Mouse (Mus musculus): Measurements from ENCODE around the gene Dcun1d4. TPM values are rescaled to one million over a fixed set of nuclear protein-coding genes. Genes with fewer than 3 reads are reported as not detected.

Gene Dcun1d4
- total and polyA plus RNA-seq, 2 experiments from 2014 or later: 25.1 to 40.8 TPM

DNA sequence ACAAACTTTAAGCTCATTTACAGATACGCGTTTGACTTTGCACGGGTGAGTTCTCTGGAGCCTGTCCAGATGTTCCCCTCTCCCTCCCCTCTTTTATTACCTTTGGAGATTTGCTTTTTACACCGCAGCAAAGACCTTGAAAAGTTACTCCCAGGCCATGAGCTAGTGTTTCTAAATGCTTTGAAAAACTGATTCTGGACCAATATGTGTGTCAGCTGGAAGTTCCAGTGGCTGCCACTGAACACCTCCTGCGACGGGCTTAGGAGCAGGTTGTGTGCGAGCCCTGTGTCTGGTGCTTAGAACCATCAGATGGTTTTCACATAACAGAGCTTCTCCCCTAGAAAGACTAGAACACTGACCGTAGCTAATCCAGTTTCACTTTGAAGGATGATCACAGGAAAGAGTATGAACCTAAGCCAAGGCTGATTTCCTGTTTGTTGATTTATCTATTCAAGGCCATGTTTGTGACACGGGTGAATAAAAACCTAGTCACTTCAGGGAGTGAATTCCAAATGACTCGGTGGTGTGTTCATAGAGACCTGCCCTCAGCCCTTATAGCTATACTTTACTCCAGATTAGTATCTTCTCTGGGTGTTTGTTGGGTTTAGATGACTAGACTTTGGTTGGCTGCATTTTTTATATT, 63.4 kb downstream of the Dcun1d4 start:
- WGBS: 65% methylated on average over 10 of the region's 10 CpGs
- peaks cover 11% of the 10 kb centered on the region; the same call in 1 of the 2 replicates for H3K36me3 ChIP-seq (ENCODE audit: insufficient read depth, low read length)
- ATAC-seq: no peak
- no peak overlapping the region for H3K9ac ChIP-seq (replicated peaks; ENCODE audit: low read length)
- no peak for TF ChIP-seq CTCF (IDR thresholded peaks at IDR 0.05; ENCODE audit: low read depth)
- no peaks in the 10 kb centered on the region for H3K4me1 ChIP-seq (ENCODE audit: insufficient read depth, low read length)
- no peaks in the 10 kb centered on the region for H3K27me3 ChIP-seq (ENCODE audit: insufficient read depth, low read length)
- H3K27ac ChIP-seq: no peak overlapping the region
- no peak overlapping the region for H3K4me2 ChIP-seq (ENCODE audit: low read depth, low read length)
- no peak for DNase-seq (ENCODE audit: low spot score)
- no peaks in the 10 kb centered on the region for H3K9me3 ChIP-seq (ENCODE audit: low read length)
- no peak overlapping the region for H3K4me3 ChIP-seq (ENCODE audit: low read length)

DNA sequence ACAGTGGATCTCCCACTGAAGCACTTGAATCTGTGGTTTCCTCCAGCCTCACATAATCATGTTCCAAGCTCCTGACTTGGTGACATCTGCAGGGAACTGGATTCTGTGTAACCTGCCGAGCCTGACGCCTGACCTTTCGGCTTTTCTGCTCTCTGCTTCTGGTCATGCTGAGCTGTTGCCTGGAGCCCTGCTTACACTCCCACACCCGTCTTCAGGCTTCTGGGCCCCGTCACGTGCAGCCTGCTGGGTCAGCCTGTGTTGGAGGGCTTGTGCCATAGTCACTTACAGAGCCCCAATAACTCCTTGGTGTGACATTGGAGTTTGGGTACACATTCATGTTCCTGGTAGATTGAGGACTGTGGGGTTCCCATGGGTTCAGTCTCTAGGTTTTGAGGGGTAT, 64.8 kb downstream of the Dcun1d4 start:
- Histone ChIP-seq H3K27ac (no peak overlapping the region), H3K36me3 (ENCODE audit: insufficient read depth, low read length) (peaks cover 11% of the 10 kb centered on the region; the same call in 1 of the 2 replicates), H3K9ac (replicated peaks; ENCODE audit: low read length) (no peak overlapping the region), H3K9me3 (ENCODE audit: low read length) (no peaks in the 10 kb centered on the region), H3K4me2 (ENCODE audit: low read depth, low read length) (no peak overlapping the region), H3K27me3 (ENCODE audit: insufficient read depth, low read length) (no peaks in the 10 kb centered on the region), H3K4me1 (ENCODE audit: insufficient read depth, low read length) (no peaks in the 10 kb centered on the region), H3K4me3 (ENCODE audit: low read length) (no peak overlapping the region)
- no peak for TF ChIP-seq CTCF (IDR thresholded peaks at IDR 0.05; ENCODE audit: low read depth)
- 49% methylated on average over 6 of the region's 6 CpGs for WGBS
- no peak for ATAC-seq
- no peak for DNase-seq (ENCODE audit: low spot score)

DNA sequence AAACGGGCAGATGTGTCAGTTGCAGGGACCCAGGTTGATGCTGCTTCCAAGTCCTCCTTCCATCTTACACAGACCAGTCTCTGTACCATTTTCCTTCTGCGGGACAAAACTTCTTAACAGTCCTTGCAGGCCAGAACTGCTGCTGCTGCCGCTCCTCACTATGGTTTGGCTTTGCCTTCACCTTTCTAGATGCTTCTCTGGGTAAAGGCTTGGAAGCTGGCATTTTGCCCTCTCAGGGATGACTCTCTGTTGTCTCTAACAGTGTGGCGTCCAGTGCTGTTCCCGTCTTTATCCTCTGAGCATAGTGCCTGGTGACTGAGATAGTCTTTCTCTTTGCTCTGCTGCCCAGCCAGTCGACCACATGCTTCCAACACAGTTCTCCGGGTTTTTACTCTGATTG, 66.5 kb downstream of the Dcun1d4 start:
- WGBS: 84% methylated on average over 7 of the region's 7 CpGs
- H3K27ac ChIP-seq: no peak overlapping the region
- H3K9ac ChIP-seq (replicated peaks; ENCODE audit: low read length): no peak overlapping the region
- H3K4me2 ChIP-seq (ENCODE audit: low read depth, low read length): no peak overlapping the region
- H3K36me3 ChIP-seq (ENCODE audit: insufficient read depth, low read length): peaks cover 11% of the 10 kb centered on the region; the same call in 1 of the 2 replicates
- no peaks in the 10 kb centered on the region for H3K4me1 ChIP-seq (ENCODE audit: insufficient read depth, low read length)
- no peaks in the 10 kb centered on the region for H3K27me3 ChIP-seq (ENCODE audit: insufficient read depth, low read length)
- H3K9me3 ChIP-seq (ENCODE audit: low read length): no peaks in the 10 kb centered on the region
- no peak overlapping the region for H3K4me3 ChIP-seq (ENCODE audit: low read length)
- TF ChIP-seq CTCF (IDR thresholded peaks at IDR 0.05; ENCODE audit: low read depth): no peak
- no peak for DNase-seq (ENCODE audit: low spot score)
- ATAC-seq: no peak

DNA sequence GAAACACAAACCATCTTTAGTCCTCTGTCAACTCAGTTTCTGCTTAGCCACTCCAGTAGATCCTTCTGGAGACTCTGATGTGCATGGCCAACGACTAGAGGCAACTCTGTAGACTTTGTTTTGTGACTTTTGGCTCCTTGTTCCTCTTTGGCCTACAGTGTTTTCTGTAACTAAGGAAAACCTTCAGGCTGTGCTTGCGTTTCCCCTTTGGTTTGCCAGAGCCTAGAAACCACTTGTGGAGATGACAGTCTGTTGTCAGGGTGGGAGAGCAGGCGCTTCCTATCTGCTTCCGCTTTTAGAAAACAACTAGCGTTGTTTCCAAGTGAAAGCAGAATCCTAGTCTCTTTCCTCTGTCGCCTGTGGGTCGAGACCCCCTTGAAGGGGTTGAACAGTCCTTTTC, 67.4 kb downstream of the Dcun1d4 start:
- H3K36me3 ChIP-seq (ENCODE audit: insufficient read depth, low read length): peaks cover 15% of the 10 kb centered on the region; the same call in 1 of the 2 replicates
- ATAC-seq: no peak
- H3K27ac ChIP-seq: no peak overlapping the region
- H3K27me3 ChIP-seq (ENCODE audit: insufficient read depth, low read length): no peaks in the 10 kb centered on the region
- no peak for DNase-seq (ENCODE audit: low spot score)
- no peak overlapping the region for H3K4me2 ChIP-seq (ENCODE audit: low read depth, low read length)
- no peak for TF ChIP-seq CTCF (IDR thresholded peaks at IDR 0.05; ENCODE audit: low read depth)
- no peaks in the 10 kb centered on the region for H3K9me3 ChIP-seq (ENCODE audit: low read length)
- 84% methylated on average over 7 of the region's 7 CpGs for WGBS
- no peak overlapping the region for H3K9ac ChIP-seq (replicated peaks; ENCODE audit: low read length)
- no peaks in the 10 kb centered on the region for H3K4me1 ChIP-seq (ENCODE audit: insufficient read depth, low read length)
- H3K4me3 ChIP-seq (ENCODE audit: low read length): no peak overlapping the region

DNA sequence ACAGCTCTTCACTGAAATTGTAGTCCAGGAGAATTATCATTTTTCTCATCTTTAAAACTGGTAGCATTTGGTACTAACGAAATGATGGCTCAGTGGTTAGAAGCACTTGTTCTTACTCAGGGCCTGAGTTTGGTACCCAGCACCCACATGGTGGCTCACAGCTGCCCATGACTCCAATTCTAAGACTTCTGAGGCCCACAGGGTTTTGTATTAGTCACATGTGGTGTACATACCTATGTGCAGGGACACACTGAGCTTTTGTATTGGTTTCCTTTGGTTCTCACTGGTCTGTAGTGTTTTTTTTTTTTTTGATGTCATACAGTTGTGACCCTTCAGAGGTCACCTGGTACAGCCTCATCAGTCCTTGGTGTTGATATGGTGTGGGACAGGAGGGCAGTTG, 68.0 kb downstream of the Dcun1d4 start:
- H3K4me2 ChIP-seq (ENCODE audit: low read depth, low read length): no peak overlapping the region
- no peaks in the 10 kb centered on the region for H3K9me3 ChIP-seq (ENCODE audit: low read length)
- H3K36me3 ChIP-seq (ENCODE audit: insufficient read depth, low read length): peaks cover 17% of the 10 kb centered on the region; the same call in 1 of the 2 replicates
- H3K4me1 ChIP-seq (ENCODE audit: insufficient read depth, low read length): no peaks in the 10 kb centered on the region
- H3K4me3 ChIP-seq (ENCODE audit: low read length): no peak overlapping the region
- ATAC-seq (no peak), DNase-seq (ENCODE audit: low spot score) (no peak)
- H3K27ac ChIP-seq: no peak overlapping the region
- H3K27me3 ChIP-seq (ENCODE audit: insufficient read depth, low read length): no peaks in the 10 kb centered on the region
- WGBS: 100% methylated on average over 1 of the region's 1 CpGs
- H3K9ac ChIP-seq (replicated peaks; ENCODE audit: low read length): no peak overlapping the region
- no peak for TF ChIP-seq CTCF (IDR thresholded peaks at IDR 0.05; ENCODE audit: low read depth)

DNA sequence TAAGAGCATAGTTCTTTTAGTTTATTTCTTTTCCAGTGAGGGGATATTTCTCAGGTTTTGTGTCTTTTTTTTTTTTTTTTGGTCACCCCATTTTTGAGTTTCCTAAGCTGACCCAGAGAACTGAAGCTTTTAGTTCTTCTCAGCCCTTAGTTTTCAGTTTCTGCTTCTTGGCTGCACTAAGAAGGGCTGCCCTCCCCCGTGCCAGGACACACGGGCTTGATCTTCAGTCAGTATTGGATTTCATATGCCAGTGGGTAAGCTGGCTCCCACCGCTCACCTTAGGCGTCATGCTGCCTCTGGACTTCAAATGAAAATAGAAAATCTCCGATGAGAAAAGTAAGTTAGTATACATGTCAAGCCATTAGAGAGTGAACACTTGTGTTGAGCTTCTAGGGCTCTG, 71.0 kb downstream of the Dcun1d4 start:
- Histone ChIP-seq H3K9me3 (ENCODE audit: low read length) (no peaks in the 10 kb centered on the region), H3K4me3 (ENCODE audit: low read length) (no peak overlapping the region), H3K9ac (replicated peaks; ENCODE audit: low read length) (no peak overlapping the region), H3K27me3 (ENCODE audit: insufficient read depth, low read length) (no peaks in the 10 kb centered on the region), H3K36me3 (ENCODE audit: insufficient read depth, low read length) (peaks cover 6% of the 10 kb centered on the region; the same call in 1 of the 2 replicates), H3K27ac (no peak overlapping the region), H3K4me1 (ENCODE audit: insufficient read depth, low read length) (peaks cover 6% of the 10 kb centered on the region; the same call in 1 of the 2 replicates), H3K4me2 (ENCODE audit: low read depth, low read length) (no peak overlapping the region)
- 85% methylated on average over 5 of the region's 5 CpGs for WGBS
- no peak for TF ChIP-seq CTCF (IDR thresholded peaks at IDR 0.05; ENCODE audit: low read depth)
- DNase-seq (ENCODE audit: low spot score): no peak
- ATAC-seq: no peak

DNA sequence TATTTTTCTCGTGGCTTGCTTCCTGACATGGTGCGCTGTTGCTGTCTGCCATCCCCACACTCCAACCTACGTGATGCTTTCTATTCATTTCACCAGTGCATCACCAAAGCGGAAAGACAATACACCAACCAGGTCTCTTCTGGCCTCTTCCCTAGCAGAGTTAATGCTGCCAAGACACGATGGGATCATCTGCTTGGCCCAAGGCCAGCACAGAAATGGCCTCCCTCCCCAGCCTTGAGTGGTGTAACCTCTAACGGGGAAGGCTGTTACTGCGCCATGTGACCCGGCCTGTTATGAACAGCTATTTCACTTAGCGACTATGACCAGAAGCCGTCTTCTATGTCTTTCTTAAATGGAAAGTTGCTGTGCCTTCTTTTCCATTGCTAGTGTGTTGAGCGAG, 73.1 kb downstream of the Dcun1d4 start:
- ATAC-seq: no peak

More for the DNA sequence above, 73.1 kb downstream of the Dcun1d4 start:
- Histone ChIP-seq H3K9ac (replicated peaks; ENCODE audit: low read length) (no peak overlapping the region), H3K4me1 (ENCODE audit: insufficient read depth, low read length) (peaks cover 6% of the 10 kb centered on the region; the same call in 1 of the 2 replicates), H3K27me3 (ENCODE audit: insufficient read depth, low read length) (no peaks in the 10 kb centered on the region), H3K9me3 (ENCODE audit: low read length) (no peaks in the 10 kb centered on the region), H3K4me2 (ENCODE audit: low read depth, low read length) (no peak overlapping the region), H3K27ac (no peak overlapping the region), H3K36me3 (ENCODE audit: insufficient read depth, low read length) (peaks cover 18% of the 10 kb centered on the region; the same call in 1 of the 2 replicates), H3K4me3 (ENCODE audit: low read length) (no peak overlapping the region)
- peak; percentile 18 for DNase-seq (ENCODE audit: low spot score)
- TF ChIP-seq CTCF (IDR thresholded peaks at IDR 0.05; ENCODE audit: low read depth): no peak
- WGBS: 83% methylated on average over 11 of the region's 11 CpGs
